Mouse (Mus musculus) intestine, embryonic 16.5 days (tissue): ENCODE data around the gene Upk3bl. TPM values are rescaled to one million over a fixed set of nuclear protein-coding genes. Genes with fewer than 3 reads are reported as not detected.
A peak's percentile ranks its signal among the peaks of the same experiment; 100 is the strongest.
"Not testable (repeated sequence)": the region's sequence is repeated elsewhere in the genome, so short reads cannot be mapped to it uniquely, and the experiment has no call there.

Experiments used
- ATAC-seq: fragments of 200-750 bp; cut with Nextera tagmentation; 2 replicates; pipeline ENCODE4 v1.8.0; 2017; ENCODE audit warnings: moderate TSS enrichment, moderate library complexity
- H3K27ac ChIP-seq: fragments of 300-500 bp; sonication (generic); 2 replicates; pipeline ENCODE4 v1.5.1; 2014; ENCODE audit warnings: mild to moderate bottlenecking, low read length
- H3K27me3 ChIP-seq: fragments of 300-500 bp; sonication (generic); replicated peaks from 2 replicates; pipeline ENCODE4 v1.6.1; 2014; ENCODE audit warnings: low read length, control low read depth, mixed read lengths; ENCODE audit not compliant: control insufficient read depth, insufficient read depth
- H3K36me3 ChIP-seq: fragments of 300-500 bp; sonication (generic); 2 replicates; pipeline ENCODE4 v1.6.1; 2014; ENCODE audit warnings: low read length, control low read depth; ENCODE audit not compliant: control insufficient read depth, insufficient read depth
- H3K4me1 ChIP-seq: fragments of 300-500 bp; sonication (generic); 2 replicates; pipeline ENCODE4 v1.6.1; 2014; ENCODE audit warnings: low read length, control low read depth, mixed read lengths; ENCODE audit not compliant: control insufficient read depth, insufficient read depth
- H3K4me2 ChIP-seq: fragments of 300-500 bp; sonication (generic); 2 replicates; pipeline ENCODE4 v1.6.1; 2014; ENCODE audit warnings: low read depth, low read length, control low read depth
- H3K4me3 ChIP-seq: fragments of 300-500 bp; sonication (generic); 2 replicates; pipeline ENCODE4 v1.5.1; 2014; ENCODE audit warnings: mild to moderate bottlenecking, low read length
- H3K9ac ChIP-seq: fragments of 300-500 bp; sonication (generic); 2 replicates; pipeline ENCODE4 v1.6.1; 2014; ENCODE audit warnings: low read depth, low read length
- H3K9me3 ChIP-seq: fragments of 300-500 bp; sonication (generic); 2 replicates; pipeline ENCODE4 v1.6.1; 2016; ENCODE audit warnings: low read length, control low read depth; ENCODE audit not compliant: control insufficient read depth
- WGBS: fragments of 180-500 bp; shearing (Covaris S2); extraction: QIAGEN DNeasy Blood & Tissue Kit; methylation state at CpG from one replicate; pipeline ENCODE4 v1.1.7; 2014; 5-methylcytosine and 5-hydroxymethylcytosine counted together
- polyA plus RNA-seq: library from polyadenylated mRNA; unstranded; fragments of >200 nt; fragmentation: Nextera tagmentation; extraction: Ambion mirVana; gene quantifications from 2 replicates; pipeline ENCODE4 v1.2.1, GENCODE M21; 2015

Gene Upk3bl
- polyA plus RNA-seq, 1 experiment from 2014 or later: 2.3 TPM

DNA sequence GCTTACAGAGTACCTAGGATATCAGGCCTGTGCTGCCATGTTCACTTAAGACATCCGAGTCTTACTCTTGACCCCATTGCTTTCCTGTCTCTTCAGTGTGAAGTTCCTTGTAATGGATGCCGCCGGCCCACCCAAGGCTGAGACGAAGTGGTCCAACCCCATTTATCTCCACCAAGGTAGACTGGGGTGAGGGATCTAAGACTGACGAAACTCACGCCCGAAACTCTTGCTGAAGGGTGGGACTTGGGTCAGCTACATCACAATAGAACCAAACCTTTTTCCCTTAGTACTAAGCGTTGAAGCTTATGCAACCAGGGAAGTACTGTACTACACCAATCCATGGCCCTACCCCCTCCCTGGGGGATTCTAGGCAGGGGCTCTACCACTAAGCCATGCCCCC is 12.6 kb upstream of the Upk3bl start:
- ATAC-seq: no peak
- 96% methylated on average over 8 of the region's 8 CpGs for WGBS
- H3K27me3 ChIP-seq: no peaks in the 10 kb centered on the region

DNA sequence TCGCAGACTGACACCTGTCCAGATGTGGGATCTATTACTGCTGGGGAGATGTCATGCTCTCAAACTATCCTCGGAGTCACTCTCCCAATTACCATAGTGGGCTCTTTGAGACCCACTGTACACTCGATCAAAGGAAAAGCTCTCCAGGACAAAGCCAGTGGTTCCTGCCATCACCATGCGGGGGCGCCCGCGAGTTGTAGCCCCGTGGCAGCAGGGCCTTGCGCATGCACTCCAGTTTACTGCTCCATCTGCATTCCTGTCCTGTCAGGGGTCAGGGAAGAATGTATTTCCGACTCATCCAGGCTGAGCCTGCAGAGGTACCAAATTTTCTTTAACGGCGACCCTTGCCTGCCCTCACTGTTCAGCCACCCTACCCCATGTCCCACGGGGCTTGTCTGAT is 9.4 kb upstream of the Upk3bl start:
- WGBS: 70% methylated on average over 13 of the region's 13 CpGs
- Histone ChIP-seq H3K36me3 (no peaks in the 10 kb centered on the region), H3K9me3 (no peaks in the 10 kb centered on the region), H3K4me1 (peaks cover 5% of the 10 kb centered on the region; the same call in 1 of the 2 replicates), H3K27me3 (no peaks in the 10 kb centered on the region), H3K27ac (no peak overlapping the region), H3K4me2 (no peak overlapping the region), H3K4me3 (no peak overlapping the region), H3K9ac (no peak overlapping the region)
- no peak for ATAC-seq

More for the DNA sequence above, 12.6 kb upstream of the Upk3bl start:
- Histone ChIP-seq H3K4me1 (peaks cover 13% of the 10 kb centered on the region; the same call in 1 of the 2 replicates), H3K4me2 (no peak overlapping the region), H3K9ac (no peak overlapping the region), H3K36me3 (no peaks in the 10 kb centered on the region), H3K9me3 (no peaks in the 10 kb centered on the region), H3K4me3 (no peak overlapping the region), H3K27ac (no peak overlapping the region)

DNA sequence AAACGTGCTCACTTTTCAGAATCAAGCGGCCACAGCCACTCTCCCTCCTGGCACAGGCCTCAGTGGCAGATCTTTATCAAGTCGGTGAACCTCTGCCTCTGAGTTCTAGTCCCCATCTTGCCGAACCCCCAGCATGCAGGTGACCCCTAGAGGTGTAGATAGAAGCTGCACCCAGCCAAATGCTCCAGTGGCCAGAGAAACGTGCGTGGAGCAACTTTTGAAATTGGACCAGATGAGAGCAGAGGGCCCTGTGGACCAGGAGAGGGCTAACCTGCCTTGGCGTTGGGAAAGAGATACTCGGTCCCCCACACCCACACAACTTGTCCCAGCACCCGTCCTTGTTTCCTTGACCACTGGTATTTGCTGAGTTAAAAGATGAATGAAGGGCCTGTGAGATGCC is 8.9 kb upstream of the Upk3bl start:
- no peak for ATAC-seq
- Histone ChIP-seq H3K27ac (no peak overlapping the region), H3K9me3 (no peaks in the 10 kb centered on the region), H3K27me3 (no peaks in the 10 kb centered on the region), H3K9ac (no peak overlapping the region), H3K4me2 (no peak overlapping the region), H3K36me3 (no peaks in the 10 kb centered on the region), H3K4me1 (peaks cover 3% of the 10 kb centered on the region; the same call in 1 of the 2 replicates), H3K4me3 (no peak overlapping the region)
- WGBS: 46% methylated on average over 9 of the region's 9 CpGs

GRCm38 (mm10) chr5:136045987-136046386 is 8.3 kb upstream of the Upk3bl start:
- Histone ChIP-seq H3K9me3 (no peaks in the 10 kb centered on the region), H3K27me3 (no peaks in the 10 kb centered on the region), H3K4me1 (peaks cover 3% of the 10 kb centered on the region; the same call in 1 of the 2 replicates), H3K27ac (no peak overlapping the region), H3K36me3 (no peaks in the 10 kb centered on the region), H3K9ac (no peak overlapping the region), H3K4me2 (no peak overlapping the region), H3K4me3 (no peak overlapping the region)
- 4% methylated on average over 10 of the region's 10 CpGs for WGBS
- 0 out of 2 replicates have a peak, but pooled peaks have one; percentile 39 for ATAC-seq

- H3K4me2 ChIP-seq, H3K9me3 ChIP-seq, ATAC-seq, H3K4me3 ChIP-seq, H3K9ac ChIP-seq, H3K27ac ChIP-seq, H3K27me3 ChIP-seq, H3K36me3 ChIP-seq: not testable (repeated sequence)
- peaks cover 11% of the 10 kb centered on the region for H3K4me1 ChIP-seq
Observed at GRCm38 (mm10) chr5:136048541-136048940, 5.8 kb upstream of the Upk3bl start.

DNA sequence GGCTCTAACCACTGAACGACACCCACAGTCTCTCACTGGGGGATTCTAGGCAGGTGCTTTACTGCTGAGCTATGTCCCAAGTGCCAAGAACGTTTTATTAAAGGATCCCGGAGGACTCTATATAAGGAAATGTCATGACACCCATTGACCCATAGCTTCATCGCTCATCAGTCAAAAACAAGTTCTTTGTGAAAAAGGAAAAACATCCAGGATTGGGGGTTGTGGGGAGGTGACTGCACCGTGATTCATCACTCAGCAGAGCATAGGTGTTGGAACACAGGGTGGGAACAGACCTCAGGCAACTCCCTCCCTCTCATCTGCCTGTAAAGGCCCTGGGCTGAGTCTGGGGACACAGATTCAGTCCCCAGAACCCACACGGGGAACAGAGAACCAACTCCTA is 4.4 kb upstream of the Upk3bl start:
- Histone ChIP-seq H3K9me3 (no peaks in the 10 kb centered on the region), H3K27me3 (no peaks in the 10 kb centered on the region), H3K36me3 (no peaks in the 10 kb centered on the region), H3K9ac (no peak overlapping the region), H3K27ac (no peak overlapping the region), H3K4me1 (peaks cover 11% of the 10 kb centered on the region), H3K4me3 (no peak overlapping the region), H3K4me2 (no peak overlapping the region)
- ATAC-seq: no peak
- 55% methylated on average over 6 of the region's 6 CpGs for WGBS

- H3K4me3 ChIP-seq: no peak overlapping the region
- no peaks in the 10 kb centered on the region for H3K9me3 ChIP-seq
- WGBS: 12% methylated on average over 10 of the region's 10 CpGs
- peak; percentile 80 for ATAC-seq
- no peaks in the 10 kb centered on the region for H3K27me3 ChIP-seq
- H3K4me1 ChIP-seq: peaks cover 11% of the 10 kb centered on the region
- H3K27ac ChIP-seq: peak overlapping the region; percentile 53
- H3K36me3 ChIP-seq: no peaks in the 10 kb centered on the region
- H3K4me2 ChIP-seq: no peak overlapping the region
- peak overlapping the region; percentile 27; the same call in 1 of the 2 replicates for H3K9ac ChIP-seq
Observed at GRCm38 (mm10) chr5:136051231-136052085, 2.8 kb upstream of the Upk3bl start.

GRCm38 (mm10) chr5:136052861-136053655 is 1.2 kb upstream of the Upk3bl start:
- ATAC-seq: no peak
- no peak overlapping the region for H3K27ac ChIP-seq
- no peak overlapping the region for H3K4me3 ChIP-seq
- H3K4me2 ChIP-seq: no peak overlapping the region
- no peak overlapping the region for H3K9ac ChIP-seq
- no peaks in the 10 kb centered on the region for H3K27me3 ChIP-seq
- H3K4me1 ChIP-seq: peaks cover 17% of the 10 kb centered on the region
- WGBS: 84% methylated on average over 8 of the region's 8 CpGs
- no peaks in the 10 kb centered on the region for H3K36me3 ChIP-seq
- no peaks in the 10 kb centered on the region for H3K9me3 ChIP-seq

GRCm38 (mm10) chr5:136056062-136056461 is 1.8 kb downstream of the Upk3bl start:
- no peaks in the 10 kb centered on the region for H3K27me3 ChIP-seq
- H3K4me3 ChIP-seq: no peak overlapping the region
- WGBS: 46% methylated on average over 4 of the region's 4 CpGs
- no peaks in the 10 kb centered on the region for H3K36me3 ChIP-seq
- H3K9me3 ChIP-seq: no peaks in the 10 kb centered on the region
- no peak overlapping the region for H3K4me2 ChIP-seq
- H3K4me1 ChIP-seq: peaks cover 17% of the 10 kb centered on the region
- no peak overlapping the region for H3K9ac ChIP-seq
- ATAC-seq: no peak
- no peak overlapping the region for H3K27ac ChIP-seq
